Mouse (Mus musculus) limb, embryonic 11.5 days (tissue): ENCODE results near the gene Tbc1d16. TPM values are rescaled to one million over a fixed set of nuclear protein-coding genes. Genes with fewer than 3 reads are reported as not detected.
"Not testable (repeated sequence)": the region's sequence is repeated elsewhere in the genome, so short reads cannot be mapped to it uniquely, and the experiment has no call there.

Experiments
- ATAC-seq: fragments of 200-750 bp; cut with Nextera tagmentation; 2 replicates; pipeline ENCODE4 v1.8.0; 2017; ENCODE audit warnings: low read depth; ENCODE audit not compliant: insufficient number of reproducible peaks, low FRiP score, low TSS enrichment
- DNase-seq: peaks from one replicate; pipeline ENCODE4 v3.0.0-alpha.2; 2015; ENCODE audit warnings: low spot score
- H3K27ac ChIP-seq: fragments of 300-500 bp; sonication (generic); replicated peaks from 2 replicates; pipeline ENCODE4 v1.5.1; 2014; ENCODE audit warnings: low read depth, mild to moderate bottlenecking, low read length
- H3K27me3 ChIP-seq: fragments of 300-500 bp; sonication (generic); 2 replicates; pipeline ENCODE4 v1.6.1; 2014; ENCODE audit warnings: mild to moderate bottlenecking, low read length, mixed read lengths; ENCODE audit not compliant: control insufficient read depth, insufficient read depth
- H3K36me3 ChIP-seq: fragments of 300-500 bp; sonication (generic); 2 replicates; pipeline ENCODE4 v1.6.1; 2014; ENCODE audit warnings: mild to moderate bottlenecking, low read length, moderate library complexity, mixed read lengths; ENCODE audit not compliant: control insufficient read depth, insufficient read depth
- H3K4me1 ChIP-seq: fragments of 300-500 bp; sonication (generic); 2 replicates; pipeline ENCODE4 v1.6.1; 2014; ENCODE audit warnings: low read length, mixed read lengths; ENCODE audit not compliant: control insufficient read depth, insufficient read depth
- H3K4me2 ChIP-seq: fragments of 300-500 bp; sonication (generic); 2 replicates; pipeline ENCODE4 v1.6.1; 2014; ENCODE audit warnings: low read depth, mild to moderate bottlenecking, moderate library complexity; ENCODE audit not compliant: severe bottlenecking
- H3K4me3 ChIP-seq: fragments of 300-500 bp; sonication (generic); 2 replicates; pipeline ENCODE4 v1.5.1; 2014; ENCODE audit warnings: low read depth, low read length
- H3K9ac ChIP-seq: fragments of 300-500 bp; sonication (generic); 2 replicates; pipeline ENCODE4 v1.6.1; 2014; ENCODE audit warnings: mild to moderate bottlenecking, low read length
- H3K9me3 ChIP-seq: fragments of 300-500 bp; sonication (generic); 2 replicates; pipeline ENCODE4 v1.6.1; 2016; ENCODE audit warnings: low read length; ENCODE audit not compliant: control insufficient read depth
- WGBS: fragments of 180-500 bp; shearing (Covaris S2); extraction: QIAGEN DNeasy Blood & Tissue Kit; methylation state at CpG from one replicate; pipeline ENCODE4 v1.1.7; 2014; 5-methylcytosine and 5-hydroxymethylcytosine counted together
- polyA plus RNA-seq: library from polyadenylated mRNA; unstranded; fragments of >200 nt; fragmentation: Nextera tagmentation; extraction: Ambion mirVana; gene quantifications from 2 replicates; pipeline ENCODE4 v1.2.1, GENCODE M21; 2014

Gene Tbc1d16
- polyA plus RNA-seq: 10.8 TPM in 2 replicates

DNA sequence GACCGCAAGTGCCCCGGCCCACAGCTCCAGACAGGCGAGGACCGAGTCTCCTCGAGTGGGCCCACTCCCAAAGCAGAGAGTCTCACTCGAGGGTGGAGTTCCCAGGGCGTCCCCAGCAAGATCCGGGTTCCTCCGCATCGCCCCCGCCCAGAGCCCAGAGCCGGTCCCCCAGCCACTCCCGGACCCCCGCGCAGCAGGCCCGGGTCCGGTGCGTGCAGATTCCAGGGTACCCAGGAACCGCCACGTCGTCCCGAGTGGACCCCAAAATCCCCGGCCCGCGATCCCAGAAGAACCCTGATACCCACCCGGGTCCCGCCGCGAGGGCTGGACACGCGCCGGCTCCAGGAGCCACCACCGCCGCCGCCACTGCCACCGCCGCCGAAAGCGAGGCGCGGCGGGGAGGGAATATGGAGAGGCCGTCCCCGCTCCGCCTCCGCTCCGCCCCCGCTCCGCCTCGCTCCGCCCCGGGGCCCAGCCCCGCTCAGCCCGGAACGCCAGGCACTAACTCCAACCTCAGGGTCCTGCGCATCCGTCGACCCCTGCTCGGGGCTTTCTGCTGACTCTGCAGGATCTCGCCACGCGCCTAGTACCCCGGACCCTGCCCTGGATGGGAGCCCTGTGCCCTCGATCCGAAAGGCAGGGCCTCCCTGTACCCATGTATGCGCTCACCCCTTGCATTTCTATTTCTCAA lies at the start of gene Tbc1d16, which contains the start of gene Ccdc40:
Gene Tbc1d16 (minus strand): TSS at position 409 of the 691 bp plus-strand sequence.
Gene Ccdc40 (plus strand): TSS at position 482 of the 691 bp plus-strand sequence.
- Histone ChIP-seq H3K27me3 (no peaks in the 10 kb centered on the region), H3K4me3 (peak within 1 kb of the TSS; percentile 72), H3K36me3 (no peaks in the 10 kb centered on the region), H3K9me3 (no peaks in the 10 kb centered on the region), H3K27ac (peak within 1 kb of the TSS; percentile 55; the same call in 1 of the 2 replicates), H3K9ac (peak within 1 kb of the TSS; percentile 74), H3K4me2 (peak within 1 kb of the TSS; percentile 98), H3K4me1 (peaks cover 4% of the 10 kb centered on the region; the same call in 1 of the 2 replicates)
- DNase-seq (peak; percentile 86), ATAC-seq (peak; percentile 87)
- under 1% methylated on average over 62 of the region's 66 CpGs for WGBS

DNA sequence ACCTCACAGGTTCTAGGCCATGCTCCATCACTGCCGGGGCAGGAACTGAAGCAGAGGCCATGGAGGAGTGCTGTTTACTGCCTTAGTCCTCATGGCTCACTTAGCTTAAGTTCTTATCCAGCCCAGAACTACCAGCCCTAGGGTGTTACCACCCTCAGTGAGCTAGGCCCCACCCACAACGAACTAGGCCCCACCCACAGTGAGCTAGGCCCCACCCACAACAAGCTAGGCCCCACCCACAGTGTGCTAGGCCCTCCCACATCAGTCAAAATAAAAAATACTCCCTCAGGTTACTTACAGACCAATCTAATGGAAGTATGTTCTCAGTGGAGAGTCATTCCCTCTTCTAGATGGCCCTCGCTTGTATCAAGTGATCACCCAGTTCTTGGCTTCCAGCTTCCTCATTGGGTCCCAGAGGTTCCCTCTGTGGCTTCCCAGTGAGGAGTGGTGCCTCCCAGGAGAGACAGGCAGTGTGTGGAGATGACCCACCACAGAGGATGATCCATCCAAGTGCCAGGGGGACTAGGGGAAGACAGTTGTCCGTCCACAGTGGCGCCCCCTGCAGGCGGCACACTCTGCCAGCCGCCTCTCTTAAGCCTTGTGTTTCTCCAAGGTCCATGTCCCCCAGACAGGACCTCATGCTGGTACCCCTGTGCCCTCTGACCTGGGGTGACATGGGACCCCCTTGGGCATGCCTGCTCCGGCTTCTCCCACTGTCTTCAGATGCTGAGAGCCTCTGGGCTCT lies 45.1 kb upstream of the Tbc1d16 start:
- DNase-seq (no peak), ATAC-seq (no peak)
- Histone ChIP-seq H3K4me2 (no peak overlapping the region), H3K4me1 (0 out of 2 replicates have a peak, but pooled peaks cover under 1% of the 10 kb centered on the region), H3K36me3 (no peaks in the 10 kb centered on the region; the same call in 1 of the 2 replicates), H3K27me3 (no peaks in the 10 kb centered on the region), H3K27ac (no peak overlapping the region), H3K4me3 (no peak overlapping the region), H3K9ac (no peak overlapping the region), H3K9me3 (no peaks in the 10 kb centered on the region)
- 86% methylated on average over 8 of the region's 8 CpGs for WGBS

DNA sequence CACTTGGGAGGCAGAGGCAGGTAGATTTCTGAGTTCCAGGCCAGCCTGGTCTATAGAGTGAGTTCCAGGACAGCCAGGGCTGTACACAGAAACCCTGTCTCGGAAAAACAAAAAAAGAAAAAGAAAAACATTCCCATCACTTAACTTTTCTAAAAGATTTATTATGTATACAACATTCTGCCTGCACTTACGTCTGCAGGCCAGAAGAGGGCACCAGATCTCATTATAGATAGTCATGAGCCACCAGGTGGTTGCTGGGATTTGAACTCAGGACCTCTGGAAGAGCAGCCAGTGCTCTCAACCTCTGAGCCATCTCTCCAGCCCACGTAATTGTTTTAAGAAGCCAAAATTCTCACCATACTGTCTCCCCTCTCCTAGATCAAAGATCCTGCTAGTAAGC lies 44.2 kb upstream of the Tbc1d16 start:
- H3K9ac ChIP-seq, DNase-seq, H3K27me3 ChIP-seq, H3K27ac ChIP-seq, H3K36me3 ChIP-seq, H3K9me3 ChIP-seq, H3K4me1 ChIP-seq, H3K4me3 ChIP-seq, H3K4me2 ChIP-seq, ATAC-seq: not testable (repeated sequence)
- WGBS: 61% methylated on average over 3 of the region's 3 CpGs

DNA sequence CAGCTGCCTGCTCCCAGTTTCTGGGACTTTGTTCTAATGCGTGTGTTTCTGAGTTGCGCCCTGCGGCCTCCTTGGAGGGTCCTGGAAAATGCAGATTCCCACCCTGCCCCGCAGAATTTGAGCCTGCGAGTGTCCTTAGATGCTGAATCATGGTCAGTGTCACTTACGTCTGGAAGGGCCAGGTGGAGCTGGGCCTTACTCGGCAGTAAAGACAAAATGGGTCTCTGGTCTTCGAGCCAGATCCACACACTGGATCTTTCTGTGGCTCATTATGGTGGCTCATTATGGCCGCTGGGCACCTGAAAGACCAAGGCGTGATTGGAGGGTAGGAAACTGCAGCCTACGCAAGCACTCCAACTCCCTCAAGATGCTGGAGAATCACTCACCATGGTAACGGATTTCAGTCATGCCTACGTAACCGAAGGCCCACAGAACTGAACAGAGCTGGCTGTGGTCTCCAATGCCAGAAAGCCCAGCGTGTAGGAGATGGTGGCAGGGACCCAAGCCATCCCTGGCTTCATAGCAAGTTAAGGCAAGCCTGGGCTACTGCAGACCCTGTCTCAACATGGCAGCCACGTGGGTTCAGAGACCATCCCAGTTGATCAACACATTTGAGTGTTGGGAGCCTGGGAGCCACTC lies 40.4 kb upstream of the Tbc1d16 start:
- ATAC-seq (no peak), DNase-seq (no peak)
- peak overlapping the region; percentile 75 for H3K4me2 ChIP-seq
- H3K36me3 ChIP-seq: no peaks in the 10 kb centered on the region; the same call in 1 of the 2 replicates
- H3K4me3 ChIP-seq: peak overlapping the region; percentile 61; the same call in 1 of the 2 replicates
- no peaks in the 10 kb centered on the region for H3K9me3 ChIP-seq
- no peak overlapping the region for H3K9ac ChIP-seq
- 0 out of 2 replicates have a peak, but pooled peaks cover 2% of the 10 kb centered on the region for H3K4me1 ChIP-seq
- no peaks in the 10 kb centered on the region for H3K27me3 ChIP-seq
- H3K27ac ChIP-seq: no peak overlapping the region
- 82% methylated on average over 16 of the region's 16 CpGs for WGBS

DNA sequence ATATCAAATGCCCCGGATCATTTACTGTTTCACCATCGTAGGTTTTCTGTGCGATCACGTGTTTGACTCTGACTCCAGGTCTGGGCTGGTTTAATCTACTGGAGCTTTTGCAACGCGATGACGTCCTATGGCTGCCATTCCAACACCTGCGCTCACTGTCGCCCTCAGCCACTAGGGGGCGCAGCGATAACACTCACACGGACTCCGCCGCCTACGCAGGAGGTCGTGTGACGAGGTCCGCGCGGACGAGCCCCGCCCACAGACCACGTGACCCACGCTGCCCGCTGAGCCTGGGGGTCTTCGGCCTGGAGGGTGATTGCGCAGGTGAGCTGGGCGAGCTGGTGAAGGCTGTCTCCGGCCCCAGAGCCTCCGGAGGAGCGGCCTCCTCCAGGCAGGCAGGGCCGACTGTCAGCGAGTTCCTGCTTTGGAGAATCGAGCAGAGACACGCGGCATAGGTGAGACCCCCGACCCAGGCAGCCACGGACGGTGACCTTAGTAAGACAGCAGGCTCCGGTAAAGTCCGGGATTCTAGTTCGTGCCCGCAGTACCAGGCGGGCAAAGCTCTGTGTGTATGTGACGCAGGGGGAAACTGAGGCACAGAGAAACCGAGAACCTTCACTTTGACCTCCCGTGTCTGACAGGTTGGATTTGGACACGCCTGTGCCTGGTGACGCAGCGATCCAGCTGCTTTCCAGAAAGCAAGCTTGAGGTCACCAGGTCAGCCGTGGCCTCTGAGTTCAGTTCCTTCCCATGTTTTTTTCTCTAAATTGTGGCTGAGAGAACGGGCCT lies 39.7 kb upstream of the Tbc1d16 start, which contains the start of gene Gaa:
Gene Gaa (plus strand): TSS at position 120 of the 789 bp plus-strand sequence.
- no peaks in the 10 kb centered on the region; the same call in 1 of the 2 replicates for H3K36me3 ChIP-seq
- peak within 1 kb of the TSS; percentile 75 for H3K4me2 ChIP-seq
- no peak within 1 kb of the TSS for H3K27ac ChIP-seq
- peak within 1 kb of the TSS; percentile 65; the same call in 1 of the 2 replicates for H3K9ac ChIP-seq
- 0 out of 2 replicates have a peak, but pooled peaks cover 2% of the 10 kb centered on the region for H3K4me1 ChIP-seq
- no peaks in the 10 kb centered on the region for H3K9me3 ChIP-seq
- 4% methylated on average over 52 of the region's 52 CpGs for WGBS
- peak within 1 kb of the TSS; percentile 61 for H3K4me3 ChIP-seq
- DNase-seq: peak; percentile 99
- H3K27me3 ChIP-seq: no peaks in the 10 kb centered on the region
- ATAC-seq: peak; percentile 55; the same call in 1 of the 2 replicates

DNA sequence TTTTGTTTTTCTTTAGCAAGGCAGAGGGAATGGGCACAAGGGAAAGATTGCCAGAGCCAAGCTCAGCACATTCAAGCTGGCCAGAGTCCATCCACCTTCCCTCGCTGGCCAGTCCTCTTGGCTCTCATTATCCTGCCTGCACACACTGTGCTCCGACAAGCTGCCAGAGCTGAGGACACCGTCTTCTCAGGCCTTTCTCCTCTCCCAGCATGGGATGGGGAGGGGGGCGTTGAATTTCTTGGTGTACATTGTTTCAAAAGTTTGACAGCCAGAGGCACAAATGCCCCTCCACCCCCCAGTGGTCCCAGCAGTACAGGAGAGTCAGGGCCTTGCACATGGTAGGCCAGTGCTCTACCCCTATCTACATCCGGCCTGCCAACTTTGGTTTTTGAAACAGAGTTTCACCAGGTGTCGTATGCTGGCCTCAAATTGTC lies 39.0 kb upstream of the Tbc1d16 start:
- ATAC-seq (0 out of 2 replicates have a peak, but pooled peaks have one; percentile 29), DNase-seq (no peak)
- H3K27ac ChIP-seq: no peak overlapping the region
- WGBS: 63% methylated on average over 6 of the region's 6 CpGs
- H3K4me3 ChIP-seq: no peak overlapping the region
- 0 out of 2 replicates have a peak, but pooled peaks cover 2% of the 10 kb centered on the region for H3K4me1 ChIP-seq
- no peaks in the 10 kb centered on the region for H3K9me3 ChIP-seq
- H3K9ac ChIP-seq: no peak overlapping the region
- peak overlapping the region; percentile 75 for H3K4me2 ChIP-seq
- no peaks in the 10 kb centered on the region for H3K27me3 ChIP-seq
- H3K36me3 ChIP-seq: no peaks in the 10 kb centered on the region; the same call in 1 of the 2 replicates

DNA sequence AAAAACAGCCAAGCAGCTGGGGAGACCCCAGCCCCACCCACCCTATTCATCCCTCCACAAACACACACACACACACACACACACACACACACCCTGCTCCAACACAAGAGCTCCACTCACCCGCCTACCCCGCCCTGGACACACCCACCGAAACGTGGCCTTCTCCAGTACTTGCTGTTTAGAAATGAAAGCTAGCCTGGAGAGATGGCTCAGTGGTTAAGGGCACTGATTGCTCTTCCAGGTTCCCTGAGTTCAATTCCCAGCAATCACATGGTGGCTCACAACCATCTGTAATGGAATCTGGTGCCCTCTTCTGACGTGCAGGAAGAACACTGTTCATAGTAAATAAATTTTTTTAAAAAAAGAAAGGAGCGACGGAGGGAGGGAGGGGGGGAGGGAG lies 37.5 kb upstream of the Tbc1d16 start:
- Histone ChIP-seq H3K9ac (no peak overlapping the region), H3K27ac (no peak overlapping the region), H3K4me3 (no peak overlapping the region), H3K9me3 (no peaks in the 10 kb centered on the region), H3K36me3 (no peaks in the 10 kb centered on the region; the same call in 1 of the 2 replicates), H3K4me2 (no peak overlapping the region), H3K27me3 (no peaks in the 10 kb centered on the region), H3K4me1 (0 out of 2 replicates have a peak, but pooled peaks cover 2% of the 10 kb centered on the region)
- DNase-seq (no peak), ATAC-seq (no peak)
- WGBS: 75% methylated on average over 7 of the region's 7 CpGs
